Mouse (Mus musculus) thymus, postnatal 0 days (tissue): Measurements from ENCODE around the gene Ccdc171. TPM values are rescaled to one million over a fixed set of nuclear protein-coding genes. Genes with fewer than 3 reads are reported as not detected.
A peak's percentile ranks its signal among the peaks of the same experiment; 100 is the strongest.
"Not testable (repeated sequence)": the region's sequence is repeated elsewhere in the genome, so short reads cannot be mapped to it uniquely, and the experiment has no call there.

Experiments used
- DNase-seq: peaks from one replicate; pipeline ENCODE4 v3.0.0-alpha.2; 2015; ENCODE audit warnings: low spot score
- polyA plus RNA-seq: library from polyadenylated mRNA; unstranded; fragments of >200 nt; fragmentation: Nextera tagmentation; extraction: Ambion mirVana; gene quantifications from 2 replicates; pipeline ENCODE4 v1.2.1, GENCODE M21; 2015

The Ccdc171 gene
- polyA plus RNA-seq, 1 experiment from 2014 or later: 6.2 TPM

GRCm38 (mm10) chr4:83525690-83526055 lies 328 bp downstream of the Ccdc171 start:
- no peak for DNase-seq

- no peak for DNase-seq
These were observed 1.1 kb downstream of the Ccdc171 start for GRCm38 (mm10) chr4:83526270-83526987.

- DNase-seq: no peak
These were observed 1.6 kb downstream of the Ccdc171 start for GRCm38 (mm10) chr4:83526988-83527334.

- DNase-seq: peak; percentile 70
These were observed 2.6 kb downstream of the Ccdc171 start for GRCm38 (mm10) chr4:83527921-83528320.

- DNase-seq: not testable (repeated sequence)
These were observed 4.7 kb downstream of the Ccdc171 start for GRCm38 (mm10) chr4:83530060-83530459.

- no peak for DNase-seq
These were observed 8.0 kb downstream of the Ccdc171 start for GRCm38 (mm10) chr4:83533168-83533911.

GRCm38 (mm10) chr4:83534024-83534423 lies 8.7 kb downstream of the Ccdc171 start:
- DNase-seq: no peak

- DNase-seq: no peak
These were observed 24.2 kb downstream of the Ccdc171 start for GRCm38 (mm10) chr4:83549501-83549900.

GRCm38 (mm10) chr4:83567190-83568113 lies 42.1 kb downstream of the Ccdc171 start:
- DNase-seq: peak; percentile 64

- DNase-seq: peak; percentile 29
These were observed 42.8 kb downstream of the Ccdc171 start for GRCm38 (mm10) chr4:83568145-83568544.

GRCm38 (mm10) chr4:83570569-83570968 lies 45.2 kb downstream of the Ccdc171 start:
- DNase-seq: peak; percentile 58

GRCm38 (mm10) chr4:83571033-83571432 lies 45.7 kb downstream of the Ccdc171 start:
- no peak for DNase-seq

- DNase-seq: no peak
These were observed 47.2 kb downstream of the Ccdc171 start for GRCm38 (mm10) chr4:83572521-83572920.

GRCm38 (mm10) chr4:83576315-83576714 lies 51.0 kb downstream of the Ccdc171 start:
- DNase-seq: no peak

- DNase-seq: peak; percentile 19
These were observed 54.8 kb downstream of the Ccdc171 start for GRCm38 (mm10) chr4:83580157-83580556.

GRCm38 (mm10) chr4:83587563-83587962 lies 62.2 kb downstream of the Ccdc171 start:
- DNase-seq: no peak

GRCm38 (mm10) chr4:83596486-83596885 lies 71.1 kb downstream of the Ccdc171 start:
- DNase-seq: peak; percentile 44

- no peak for DNase-seq
These were observed 85.8 kb downstream of the Ccdc171 start for GRCm38 (mm10) chr4:83611111-83611510.

GRCm38 (mm10) chr4:83623021-83623711 lies 97.8 kb downstream of the Ccdc171 start:
- DNase-seq: not testable (repeated sequence)

GRCm38 (mm10) chr4:83623732-83624131 lies 98.4 kb downstream of the Ccdc171 start:
- no peak for DNase-seq

GRCm38 (mm10) chr4:83651453-83651852 lies 126.1 kb downstream of the Ccdc171 start:
- DNase-seq: no peak
